Mouse (Mus musculus) intestine, embryonic 14.5 days (tissue): ENCODE measurements at regions not wholly inside any gene's neighbourhood (a gene's known extent, or its start where the extent isn't known, plus 50 kb on each side); places are given as distances from the start of the nearest gene placed in this dataset.

Experiments
- ATAC-seq: fragments of 200-750 bp; cut with Nextera tagmentation; replicated peaks from 2 replicates; pipeline ENCODE4 v1.8.0; 2017; ENCODE audit warnings: low read depth, moderate number of reproducible peaks, moderate TSS enrichment, moderate library complexity; ENCODE audit not compliant: low FRiP score, low TSS enrichment
- DNase-seq: peaks from one replicate; pipeline ENCODE4 v3.0.0-alpha.2; 2018; ENCODE audit warnings: low spot score
- H3K27ac ChIP-seq: fragments of 300-500 bp; sonication (generic); 2 replicates; pipeline ENCODE4 v1.5.1; 2014; ENCODE audit warnings: low read depth, mild to moderate bottlenecking, control low read depth
- H3K27me3 ChIP-seq: fragments of 300-500 bp; sonication (generic); replicated peaks from 2 replicates; pipeline ENCODE4 v1.6.1; 2014; ENCODE audit warnings: low read length, control low read depth; ENCODE audit not compliant: control insufficient read depth, insufficient read depth
- H3K36me3 ChIP-seq: fragments of 300-500 bp; sonication (generic); 2 replicates; pipeline ENCODE4 v1.6.1; 2014; ENCODE audit warnings: low read length, control low read depth; ENCODE audit not compliant: control insufficient read depth, insufficient read depth
- H3K4me1 ChIP-seq: fragments of 300-500 bp; sonication (generic); replicated peaks from 2 replicates; pipeline ENCODE4 v1.6.1; 2014; ENCODE audit warnings: low read length, control low read depth, mixed read lengths; ENCODE audit not compliant: control insufficient read depth, insufficient read depth
- H3K4me2 ChIP-seq: fragments of 300-500 bp; sonication (generic); 2 replicates; pipeline ENCODE4 v1.6.1; 2014; ENCODE audit warnings: low read length
- H3K4me3 ChIP-seq: fragments of 300-500 bp; sonication (generic); 2 replicates; pipeline ENCODE4 v1.5.1; 2014; ENCODE audit warnings: low read depth, low read length, control low read depth, mixed read lengths
- H3K9ac ChIP-seq: fragments of 300-500 bp; sonication (generic); 2 replicates; pipeline ENCODE4 v1.6.1; 2014; ENCODE audit warnings: mild to moderate bottlenecking, low read length
- H3K9me3 ChIP-seq: fragments of 300-500 bp; sonication (generic); 2 replicates; pipeline ENCODE4 v1.6.1; 2016; ENCODE audit warnings: low read length, control low read depth; ENCODE audit not compliant: control insufficient read depth
- WGBS: fragments of 180-500 bp; shearing (Covaris S2); extraction: QIAGEN DNeasy Blood & Tissue Kit; methylation state at CpG from one replicate; pipeline ENCODE4 v1.1.7; 2014; 5-methylcytosine and 5-hydroxymethylcytosine counted together

- no peaks in the 10 kb centered on the region for H3K4me1 ChIP-seq
- ATAC-seq (no peak), DNase-seq (no peak)
- H3K4me2 ChIP-seq, result no peak overlapping the region
- WGBS, result 100% methylated on average over 1 of the region's 1 CpGs
- no peak overlapping the region for H3K9ac ChIP-seq
- no peak overlapping the region for H3K4me3 ChIP-seq
- no peaks in the 10 kb centered on the region for H3K36me3 ChIP-seq
- H3K9me3 ChIP-seq, result no peaks in the 10 kb centered on the region
- H3K27ac ChIP-seq, result no peak overlapping the region
- H3K27me3 ChIP-seq, result no peaks in the 10 kb centered on the region
These were observed 477.3 kb upstream of the Gcfc2 start for GRCm38 (mm10) chr6:81446019-81446800.

- no peaks in the 10 kb centered on the region for H3K9me3 ChIP-seq
- no peaks in the 10 kb centered on the region for H3K27me3 ChIP-seq
- H3K27ac ChIP-seq, result no peak overlapping the region
- WGBS, result 92% methylated on average over 6 of the region's 6 CpGs
- H3K4me2 ChIP-seq, result no peak overlapping the region
- ATAC-seq (no peak), DNase-seq (no peak)
- H3K36me3 ChIP-seq, result no peaks in the 10 kb centered on the region
- no peaks in the 10 kb centered on the region for H3K4me1 ChIP-seq
- H3K9ac ChIP-seq, result no peak overlapping the region
- no peak overlapping the region for H3K4me3 ChIP-seq
These were observed 475.8 kb upstream of the Gcfc2 start for GRCm38 (mm10) chr6:81447701-81448100.

DNA sequence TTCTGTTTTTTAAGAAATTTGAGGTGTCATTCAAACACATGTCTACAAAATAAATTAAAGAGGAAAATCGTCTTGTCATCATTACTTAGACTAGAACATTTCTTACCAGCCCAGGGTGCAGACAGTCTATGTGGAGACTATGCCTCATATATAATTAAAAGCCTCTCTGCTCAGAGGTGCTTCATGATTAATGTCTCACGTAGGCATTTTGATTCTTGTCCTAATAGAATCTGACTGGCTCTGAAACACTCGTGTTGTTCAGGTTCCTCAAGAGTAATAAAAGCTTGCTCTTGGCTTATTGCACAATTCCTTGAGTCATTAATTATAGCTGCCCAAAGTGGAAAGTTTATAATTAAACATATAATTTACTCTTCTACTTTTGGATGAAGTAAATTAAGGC, 475.1 kb upstream of the Gcfc2 start:
- Histone ChIP-seq H3K27ac (no peak overlapping the region), H3K4me1 (no peaks in the 10 kb centered on the region)
- WGBS, result 72% methylated on average over 3 of the region's 3 CpGs

DNA sequence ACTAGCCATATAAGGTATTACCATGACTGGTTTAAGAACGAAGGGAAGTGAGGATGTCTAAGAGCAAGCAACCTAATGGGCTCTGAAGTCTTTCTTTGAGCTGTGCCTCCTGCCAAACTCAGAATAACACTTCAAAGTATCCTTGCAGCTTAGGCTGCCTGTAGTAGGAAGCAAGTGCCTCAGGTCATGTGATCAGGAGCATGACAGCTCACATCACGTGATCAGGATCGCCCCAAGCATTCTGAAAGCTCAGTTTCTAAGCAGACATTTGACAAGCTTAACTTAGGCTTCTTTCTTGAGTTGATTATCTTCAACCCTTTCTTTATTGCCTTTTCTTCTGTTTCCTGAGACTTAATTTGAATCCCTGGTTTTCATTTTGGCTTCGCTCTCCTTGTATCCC, 462.4 kb upstream of the Gcfc2 start:
- no peak overlapping the region for H3K4me3 ChIP-seq
- H3K36me3 ChIP-seq, result no peaks in the 10 kb centered on the region
- no peak overlapping the region for H3K4me2 ChIP-seq
- no peak for DNase-seq
- ATAC-seq, result no peak
- no peaks in the 10 kb centered on the region for H3K27me3 ChIP-seq
- H3K27ac ChIP-seq, result no peak overlapping the region
- no peaks in the 10 kb centered on the region for H3K9me3 ChIP-seq
- H3K9ac ChIP-seq, result no peak overlapping the region
- H3K4me1 ChIP-seq, result no peaks in the 10 kb centered on the region
- WGBS, result 82% methylated on average over 4 of the region's 4 CpGs

More for the DNA sequence above, 475.1 kb upstream of the Gcfc2 start:
- Histone ChIP-seq H3K4me3 (no peak overlapping the region), H3K27me3 (no peaks in the 10 kb centered on the region), H3K9ac (no peak overlapping the region), H3K36me3 (no peaks in the 10 kb centered on the region), H3K4me2 (no peak overlapping the region), H3K9me3 (no peaks in the 10 kb centered on the region)
- ATAC-seq (no peak), DNase-seq (no peak)

DNA sequence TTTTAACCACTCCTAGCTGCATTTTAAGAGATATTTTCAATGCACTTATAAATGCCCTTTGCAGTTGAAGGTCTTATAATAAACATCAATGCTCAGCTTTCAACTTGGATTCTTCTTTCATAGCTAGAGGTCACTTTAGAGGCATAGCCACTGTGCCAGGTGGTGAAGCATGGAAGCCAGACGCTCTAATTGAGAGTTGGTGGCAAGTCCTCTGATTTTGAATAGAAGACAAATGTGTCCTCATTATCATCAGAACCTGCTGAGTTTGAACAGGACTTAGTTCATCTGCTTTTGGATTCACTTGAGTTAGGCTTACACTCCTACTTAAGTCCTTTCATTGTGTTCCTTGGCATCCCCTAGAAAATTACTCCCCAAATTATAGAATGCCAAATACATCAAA, 459.0 kb upstream of the Gcfc2 start:
- no peak overlapping the region for H3K27ac ChIP-seq
- H3K4me2 ChIP-seq, result no peak overlapping the region
- no peak overlapping the region for H3K9ac ChIP-seq
- no peak overlapping the region for H3K4me3 ChIP-seq
- no peaks in the 10 kb centered on the region for H3K4me1 ChIP-seq
- no peaks in the 10 kb centered on the region for H3K27me3 ChIP-seq
- H3K36me3 ChIP-seq, result no peaks in the 10 kb centered on the region
- no peak for ATAC-seq
- H3K9me3 ChIP-seq, result no peaks in the 10 kb centered on the region
- 90% methylated on average over 1 of the region's 1 CpGs for WGBS
- DNase-seq, result no peak

DNA sequence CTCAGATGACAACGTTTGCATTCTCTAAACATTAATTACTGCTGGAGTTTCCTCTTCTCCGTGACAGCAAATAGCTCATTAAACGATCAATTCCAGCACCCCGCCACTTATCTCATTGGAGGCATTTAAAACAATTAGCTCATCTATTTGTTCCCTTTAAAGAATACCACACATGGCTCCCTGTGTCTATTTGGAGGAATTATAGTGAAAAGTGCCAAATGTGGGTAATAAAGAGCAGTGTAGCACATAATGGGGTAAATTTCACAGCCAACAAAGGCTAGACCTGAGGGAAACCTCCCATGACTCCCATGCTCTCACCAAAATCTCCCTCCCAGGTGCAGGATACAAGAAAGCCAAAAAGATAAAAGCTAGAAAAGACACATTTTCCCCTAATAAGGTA, 456.9 kb upstream of the Gcfc2 start:
- ATAC-seq (no peak), DNase-seq (no peak)
- Histone ChIP-seq H3K9me3 (no peaks in the 10 kb centered on the region), H3K4me2 (no peak overlapping the region), H3K27me3 (no peaks in the 10 kb centered on the region), H3K4me1 (no peaks in the 10 kb centered on the region), H3K27ac (no peak overlapping the region), H3K36me3 (no peaks in the 10 kb centered on the region), H3K9ac (no peak overlapping the region), H3K4me3 (no peak overlapping the region)
- 71% methylated on average over 4 of the region's 4 CpGs for WGBS

DNA sequence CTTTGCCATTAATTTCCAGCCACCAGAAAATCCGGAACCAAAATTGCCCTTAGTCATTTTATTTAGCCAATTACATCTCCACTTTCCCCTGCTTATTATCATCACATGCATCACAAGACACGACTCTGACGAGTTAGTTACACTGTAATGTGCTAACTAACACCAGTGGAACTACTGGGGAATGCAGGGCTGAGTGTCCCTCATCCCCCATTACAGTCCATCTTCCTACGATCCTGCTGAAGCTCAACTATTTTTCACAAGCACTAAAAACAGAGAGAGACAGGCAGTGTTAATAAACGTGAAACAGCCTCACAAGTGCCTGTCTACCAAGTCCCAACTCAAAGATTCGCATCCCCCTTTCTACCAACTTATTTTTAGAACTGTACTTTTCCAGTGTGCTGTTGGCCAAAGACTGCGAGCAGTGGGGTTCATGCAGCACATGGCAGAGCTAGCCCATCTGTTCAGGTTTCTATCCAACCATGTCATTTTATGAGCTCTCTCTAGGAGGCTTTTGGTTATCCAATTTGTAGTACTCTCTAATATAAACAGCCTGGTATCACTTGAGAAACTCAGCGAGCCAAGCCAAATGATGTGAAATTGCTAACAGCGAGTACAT, 452.0 kb upstream of the Gcfc2 start:
- no peaks in the 10 kb centered on the region for H3K4me1 ChIP-seq
- no peak overlapping the region for H3K9ac ChIP-seq
- no peaks in the 10 kb centered on the region for H3K27me3 ChIP-seq
- DNase-seq (no peak), ATAC-seq (no peak)
- H3K9me3 ChIP-seq, result no peaks in the 10 kb centered on the region
- H3K4me2 ChIP-seq, result no peak overlapping the region
- H3K27ac ChIP-seq, result no peak overlapping the region
- 58% methylated on average over 9 of the region's 9 CpGs for WGBS
- no peaks in the 10 kb centered on the region for H3K36me3 ChIP-seq
- H3K4me3 ChIP-seq, result no peak overlapping the region

DNA sequence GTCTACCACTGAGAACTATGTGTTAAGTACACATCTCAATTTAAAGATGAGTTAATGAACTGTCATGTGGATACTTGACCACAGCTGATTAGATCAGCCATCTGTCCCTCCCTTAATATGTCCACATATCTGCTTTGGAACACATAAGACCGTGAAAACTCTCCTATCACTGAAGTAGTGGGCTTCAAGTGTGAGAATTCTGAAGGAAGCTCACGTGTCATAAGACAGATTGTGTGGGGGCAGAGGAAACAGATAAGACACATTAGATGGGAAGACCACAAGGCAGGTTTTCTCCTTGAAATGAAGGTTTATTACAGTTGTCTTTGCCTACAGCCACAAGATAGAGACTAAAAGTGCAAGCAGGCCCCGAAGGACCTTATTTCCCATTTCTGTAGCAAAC, 451.0 kb upstream of the Gcfc2 start:
- Histone ChIP-seq H3K4me3 (no peak overlapping the region), H3K9ac (no peak overlapping the region), H3K4me2 (no peak overlapping the region), H3K27ac (no peak overlapping the region), H3K4me1 (no peaks in the 10 kb centered on the region), H3K27me3 (no peaks in the 10 kb centered on the region), H3K9me3 (no peaks in the 10 kb centered on the region), H3K36me3 (no peaks in the 10 kb centered on the region)
- ATAC-seq (no peak), DNase-seq (no peak)
- WGBS, result 73% methylated on average over 3 of the region's 3 CpGs

GRCm38 (mm10) chr6:81474786-81475185, 448.7 kb upstream of the Gcfc2 start:
- Histone ChIP-seq H3K27me3 (no peaks in the 10 kb centered on the region), H3K4me2 (no peak overlapping the region), H3K36me3 (no peaks in the 10 kb centered on the region), H3K27ac (no peak overlapping the region), H3K9me3 (no peaks in the 10 kb centered on the region), H3K9ac (no peak overlapping the region), H3K4me3 (no peak overlapping the region), H3K4me1 (no peaks in the 10 kb centered on the region)
- WGBS, result 80% methylated on average over 1 of the region's 1 CpGs
- ATAC-seq (no peak), DNase-seq (no peak)
